Mouse (Mus musculus): ENCODE measurements around the gene Fscn1. TPM values are rescaled to one million over a fixed set of nuclear protein-coding genes. Genes with fewer than 3 reads are reported as not detected.

Fscn1 gene
- polyA plus RNA-seq, 1 experiment: 139 TPM

DNA sequence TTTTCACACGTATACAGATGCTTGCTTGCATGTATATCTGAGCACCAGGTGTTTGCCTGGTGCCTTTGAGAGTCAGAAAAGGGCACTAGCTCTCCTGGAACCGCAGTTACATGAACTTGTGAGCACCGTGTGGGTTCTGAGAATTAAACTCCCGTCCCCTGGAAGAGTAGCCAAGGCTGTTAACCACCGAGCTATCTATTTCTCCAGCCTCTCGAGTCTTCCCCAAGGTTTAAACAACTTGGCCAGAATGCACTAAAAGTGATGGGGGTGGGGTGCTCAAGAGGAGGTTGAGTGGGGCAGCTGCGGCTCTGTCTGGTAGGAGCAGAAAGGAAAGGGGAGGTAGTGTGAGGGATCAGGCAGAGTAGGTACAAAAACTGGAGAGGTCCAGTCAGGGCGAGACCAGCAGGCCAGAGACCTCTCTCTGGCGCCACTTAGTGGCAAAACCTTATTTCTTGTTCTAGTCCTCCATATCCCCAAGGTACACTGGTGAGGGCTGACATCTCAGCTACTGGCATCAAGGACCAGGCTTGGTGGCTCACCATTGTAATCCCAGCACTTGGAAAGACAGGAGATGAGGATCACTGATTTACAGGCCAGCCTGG lies 28.0 kb upstream of the Fscn1 start:
- TF ChIP-seq EP300 (IDR thresholded peaks at IDR 0.05; ENCODE audit: insufficient read depth, low read depth, low read length) (peak; percentile 54; the same call in 1 of the 2 replicates), CTCF (IDR thresholded peaks at IDR 0.05; ENCODE audit: low read depth, low read length) (peak; percentile 91), POLR2A (IDR thresholded peaks at IDR 0.05; ENCODE audit: insufficient read depth, low read length) (no peak)
- Histone ChIP-seq H3K9ac (ENCODE audit: low read depth, poor library complexity, severe bottlenecking) (no peak overlapping the region), H3K27ac (ENCODE audit: insufficient read depth, low read length) (no peak overlapping the region), H3K27me3 (ENCODE audit: control insufficient read depth, insufficient read depth, low read length, poor library complexity, severe bottlenecking) (no peaks in the 10 kb centered on the region), H3K9me3 (replicated peaks; ENCODE audit: control insufficient read depth, insufficient read depth, low read length, poor library complexity, severe bottlenecking) (no peaks in the 10 kb centered on the region), H3K4me3 (ENCODE audit: low read depth, low read length) (no peak overlapping the region), H3K36me3 (ENCODE audit: control insufficient read depth, insufficient read depth, low read length, poor library complexity, severe bottlenecking) (no peaks in the 10 kb centered on the region), H3K4me1 (ENCODE audit: control insufficient read depth, insufficient read depth, low read length) (peaks cover 13% of the 10 kb centered on the region)

DNA sequence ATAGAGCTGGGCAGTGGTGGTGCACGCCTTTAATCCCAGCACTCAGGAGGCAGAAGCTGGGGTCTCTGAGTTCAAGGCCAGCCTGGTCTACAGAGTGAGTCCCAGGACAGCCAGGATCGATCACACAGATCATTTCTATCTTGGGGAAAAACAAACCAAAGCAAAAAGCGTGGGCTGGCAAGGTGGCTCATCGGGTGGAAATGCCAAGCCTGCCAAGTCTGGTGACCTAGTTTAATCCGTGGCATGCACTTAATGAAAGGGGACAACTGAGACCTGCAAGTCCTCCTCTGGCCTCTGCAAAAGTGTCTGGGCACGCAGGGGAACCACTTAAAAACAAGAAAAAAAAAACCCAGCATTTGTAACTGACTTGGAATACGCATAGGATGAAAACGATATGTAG lies 27.4 kb upstream of the Fscn1 start:
- Histone ChIP-seq H3K36me3 (ENCODE audit: control insufficient read depth, insufficient read depth, low read length, poor library complexity, severe bottlenecking) (no peaks in the 10 kb centered on the region), H3K9me3 (replicated peaks; ENCODE audit: control insufficient read depth, insufficient read depth, low read length, poor library complexity, severe bottlenecking) (no peaks in the 10 kb centered on the region), H3K27ac (ENCODE audit: insufficient read depth, low read length) (no peak overlapping the region), H3K27me3 (ENCODE audit: control insufficient read depth, insufficient read depth, low read length, poor library complexity, severe bottlenecking) (no peaks in the 10 kb centered on the region), H3K4me3 (ENCODE audit: low read depth, low read length) (no peak overlapping the region), H3K9ac (ENCODE audit: low read depth, poor library complexity, severe bottlenecking) (no peak overlapping the region), H3K4me1 (ENCODE audit: control insufficient read depth, insufficient read depth, low read length) (peaks cover 12% of the 10 kb centered on the region)
- TF ChIP-seq EP300 (IDR thresholded peaks at IDR 0.05; ENCODE audit: insufficient read depth, low read depth, low read length): no peak
- TF ChIP-seq POLR2A (IDR thresholded peaks at IDR 0.05; ENCODE audit: insufficient read depth, low read length): no peak
- TF ChIP-seq CTCF (IDR thresholded peaks at IDR 0.05; ENCODE audit: low read depth, low read length): no peak

DNA sequence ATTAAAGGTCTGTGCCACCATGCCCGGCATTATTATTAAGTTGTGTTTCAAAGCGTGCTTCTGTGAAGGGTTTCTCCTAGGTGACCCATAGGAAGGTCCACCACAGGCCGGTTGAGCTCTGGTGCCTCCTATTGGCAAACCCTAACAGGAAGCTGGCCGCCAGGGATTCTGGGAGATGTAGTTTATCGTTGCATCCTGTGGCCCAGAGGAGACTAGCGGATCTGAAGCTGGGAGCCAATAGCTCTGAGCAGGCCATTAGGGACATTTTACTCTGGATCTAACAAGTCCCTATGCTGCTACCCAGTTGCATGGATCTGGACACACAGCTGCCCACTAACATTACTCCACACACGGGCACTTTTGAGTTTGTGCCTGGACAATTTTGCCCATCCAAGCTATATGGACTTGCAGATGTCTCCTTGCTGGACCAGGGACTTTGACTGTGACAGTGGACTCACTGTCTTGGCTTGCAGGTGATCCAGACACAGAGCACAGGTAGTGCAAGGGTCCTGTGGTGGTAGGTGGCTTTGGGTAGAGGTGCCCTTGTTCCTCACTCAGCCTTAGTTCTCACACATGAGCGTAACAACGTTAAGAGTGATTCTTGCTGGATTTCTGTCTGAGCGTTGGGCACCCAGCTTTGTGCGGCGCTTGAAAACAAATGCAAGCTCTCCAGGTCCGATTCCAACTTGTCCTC lies 24.4 kb upstream of the Fscn1 start:
- Histone ChIP-seq H3K9me3 (replicated peaks; ENCODE audit: control insufficient read depth, insufficient read depth, low read length, poor library complexity, severe bottlenecking) (no peaks in the 10 kb centered on the region), H3K9ac (ENCODE audit: low read depth, poor library complexity, severe bottlenecking) (no peak overlapping the region), H3K4me1 (ENCODE audit: control insufficient read depth, insufficient read depth, low read length) (peaks cover 12% of the 10 kb centered on the region), H3K36me3 (ENCODE audit: control insufficient read depth, insufficient read depth, low read length, poor library complexity, severe bottlenecking) (no peaks in the 10 kb centered on the region), H3K27me3 (ENCODE audit: control insufficient read depth, insufficient read depth, low read length, poor library complexity, severe bottlenecking) (no peaks in the 10 kb centered on the region), H3K27ac (ENCODE audit: insufficient read depth, low read length) (no peak overlapping the region), H3K4me3 (ENCODE audit: low read depth, low read length) (peak overlapping the region; percentile 37)
- TF ChIP-seq POLR2A (IDR thresholded peaks at IDR 0.05; ENCODE audit: insufficient read depth, low read length): no peak
- no peak for TF ChIP-seq EP300 (IDR thresholded peaks at IDR 0.05; ENCODE audit: insufficient read depth, low read depth, low read length)
- peak; percentile 38 for TF ChIP-seq CTCF (IDR thresholded peaks at IDR 0.05; ENCODE audit: low read depth, low read length)

DNA sequence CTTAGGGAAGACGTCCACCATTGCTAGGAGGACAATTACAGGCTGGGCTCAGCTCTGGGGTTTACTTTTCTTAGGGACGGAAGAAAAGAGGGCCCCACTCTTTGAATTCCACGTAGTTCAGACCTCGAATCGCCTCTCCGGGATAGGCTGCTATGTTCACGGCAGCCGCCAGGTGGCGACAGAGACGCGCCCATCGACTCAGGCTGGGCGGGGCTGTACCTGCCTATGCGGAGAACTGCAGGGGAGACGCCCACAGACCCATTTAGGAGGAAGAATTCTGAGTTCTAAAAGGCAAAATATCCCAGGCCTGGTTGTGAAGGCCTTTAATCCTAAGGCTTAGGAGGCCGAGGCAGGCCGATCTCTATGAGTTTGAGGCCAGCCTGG lies 23.8 kb upstream of the Fscn1 start:
- Histone ChIP-seq H3K36me3 (ENCODE audit: control insufficient read depth, insufficient read depth, low read length, poor library complexity, severe bottlenecking) (no peaks in the 10 kb centered on the region), H3K9me3 (replicated peaks; ENCODE audit: control insufficient read depth, insufficient read depth, low read length, poor library complexity, severe bottlenecking) (no peaks in the 10 kb centered on the region), H3K9ac (ENCODE audit: low read depth, poor library complexity, severe bottlenecking) (no peak overlapping the region), H3K4me1 (ENCODE audit: control insufficient read depth, insufficient read depth, low read length) (peaks cover 9% of the 10 kb centered on the region), H3K27ac (ENCODE audit: insufficient read depth, low read length) (no peak overlapping the region), H3K4me3 (ENCODE audit: low read depth, low read length) (peak overlapping the region; percentile 37), H3K27me3 (ENCODE audit: control insufficient read depth, insufficient read depth, low read length, poor library complexity, severe bottlenecking) (no peaks in the 10 kb centered on the region)
- no peak for TF ChIP-seq POLR2A (IDR thresholded peaks at IDR 0.05; ENCODE audit: insufficient read depth, low read length)
- TF ChIP-seq EP300 (IDR thresholded peaks at IDR 0.05; ENCODE audit: insufficient read depth, low read depth, low read length): no peak
- TF ChIP-seq CTCF (IDR thresholded peaks at IDR 0.05; ENCODE audit: low read depth, low read length): peak; percentile 98

DNA sequence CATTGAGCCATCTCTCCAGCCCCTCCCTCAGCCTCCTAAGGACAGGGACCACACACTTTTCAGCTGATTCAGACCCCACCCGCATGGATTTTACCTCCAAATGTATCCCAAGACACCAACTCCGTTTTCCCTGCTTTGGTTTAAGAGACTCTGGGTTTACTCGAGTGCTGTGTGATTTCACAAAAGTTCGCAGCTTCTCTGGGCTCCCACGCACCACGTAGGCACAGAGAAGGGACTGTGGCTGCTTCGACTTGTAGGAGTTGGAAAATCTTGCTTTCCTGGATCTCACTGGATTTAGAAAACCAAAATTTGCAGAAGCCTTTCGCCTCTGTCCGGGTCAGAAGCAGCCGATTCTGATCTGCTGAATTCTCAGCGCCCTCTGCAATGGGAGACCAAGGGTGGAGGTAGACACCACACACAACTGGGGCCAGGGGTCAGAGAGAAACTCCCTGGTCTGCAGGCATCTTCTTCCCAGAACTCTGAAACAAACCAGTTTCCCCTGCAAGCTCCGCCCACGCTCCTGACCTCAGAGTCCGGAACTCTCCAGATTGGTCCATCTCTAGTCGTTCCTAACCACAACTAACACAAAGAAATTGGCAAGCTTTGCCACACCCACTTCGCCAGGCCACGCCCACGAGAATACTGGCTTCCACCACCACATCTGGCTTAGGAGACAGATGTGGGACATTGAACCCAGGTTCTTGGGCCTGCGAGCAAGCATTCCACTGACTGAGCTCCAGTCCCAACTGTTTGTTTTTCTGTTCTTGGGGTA lies 22.0 kb upstream of the Fscn1 start:
- peak overlapping the region; percentile 64 for H3K9ac ChIP-seq (ENCODE audit: low read depth, poor library complexity, severe bottlenecking)
- no peaks in the 10 kb centered on the region for H3K9me3 ChIP-seq (replicated peaks; ENCODE audit: control insufficient read depth, insufficient read depth, low read length, poor library complexity, severe bottlenecking)
- H3K4me3 ChIP-seq (ENCODE audit: low read depth, low read length): peak overlapping the region; percentile 58
- peak overlapping the region; percentile 80 for H3K27ac ChIP-seq (ENCODE audit: insufficient read depth, low read length)
- TF ChIP-seq POLR2A (IDR thresholded peaks at IDR 0.05; ENCODE audit: insufficient read depth, low read length) (no peak), CTCF (IDR thresholded peaks at IDR 0.05; ENCODE audit: low read depth, low read length) (no peak), EP300 (IDR thresholded peaks at IDR 0.05; ENCODE audit: insufficient read depth, low read depth, low read length) (no peak)
- no peaks in the 10 kb centered on the region for H3K36me3 ChIP-seq (ENCODE audit: control insufficient read depth, insufficient read depth, low read length, poor library complexity, severe bottlenecking)
- H3K4me1 ChIP-seq (ENCODE audit: control insufficient read depth, insufficient read depth, low read length): peaks cover 3% of the 10 kb centered on the region
- H3K27me3 ChIP-seq (ENCODE audit: control insufficient read depth, insufficient read depth, low read length, poor library complexity, severe bottlenecking): no peaks in the 10 kb centered on the region
